Mouse (Mus musculus): ENCODE data around the gene Olfr112.
"Not testable (repeated sequence)": the region's sequence is repeated elsewhere in the genome, so short reads cannot be mapped to it uniquely, and the experiment has no call there.

The Olfr112 gene

GRCm38 (mm10) chr17:37569351-37569750, at the start of gene Olfr112:
Olfr112 (minus strand) TSS chr17:37569451.
- no peak for DNase-seq (ENCODE audit: low spot score)

- no peak for DNase-seq (ENCODE audit: low spot score)
Measured at GRCm38 (mm10) chr17:37592643-37593042, 23.4 kb upstream of the Olfr112 start, which contains the start of gene Olfr114. Olfr114 (minus strand) TSS chr17:37592743.

- DNase-seq (ENCODE audit: low spot score): no peak
Measured at GRCm38 (mm10) chr17:37577563-37577962, 8.3 kb upstream of the Olfr112 start, which contains the start of gene Olfr113. Olfr113 (minus strand) TSS chr17:37577663.

GRCm38 (mm10) chr17:37558913-37559615, 10.2 kb downstream of the Olfr112 start:
- no peak for DNase-seq (ENCODE audit: low spot score)

GRCm38 (mm10) chr17:37543800-37544435, 25.3 kb downstream of the Olfr112 start:
- DNase-seq (ENCODE audit: low spot score): no peak

- no peak for DNase-seq (ENCODE audit: low spot score)
Measured at GRCm38 (mm10) chr17:37541454-37542119, 27.7 kb downstream of the Olfr112 start.

- DNase-seq (ENCODE audit: low spot score): not testable (repeated sequence)
Measured at GRCm38 (mm10) chr17:37538416-37538815, 30.8 kb downstream of the Olfr112 start.

GRCm38 (mm10) chr17:37535173-37535572, 34.1 kb downstream of the Olfr112 start:
- DNase-seq (ENCODE audit: low spot score): no peak

- DNase-seq (ENCODE audit: low spot score): not testable (repeated sequence)
Measured at GRCm38 (mm10) chr17:37525427-37525826, 43.8 kb downstream of the Olfr112 start.

GRCm38 (mm10) chr17:37524612-37525011, 44.6 kb downstream of the Olfr112 start:
- not testable (repeated sequence) for DNase-seq (ENCODE audit: low spot score)

Data from adipocyte (in vitro differentiated cells).